Mouse (Mus musculus): Measurements from ENCODE around the gene Cdh5.

- TF ChIP-seq CTCF (conservative IDR thresholded peaks at IDR 0.05; ENCODE audit: low read length) (no peak), NANOG (IDR thresholded peaks at IDR 0.05; ENCODE audit: borderline replicate concordance, low read length) (no peak)
These were observed 71.0 kb downstream of the Cdh5 start for GRCm38 (mm10) chr8:104172420-104172819.
